Mouse (Mus musculus): Measurements from ENCODE around the gene Usp21. TPM values are rescaled to one million over a fixed set of nuclear protein-coding genes. Genes with fewer than 3 reads are reported as not detected.

Gene Usp21
- total RNA-seq (2012; rRNA removed) (10.0 and 11.3 TPM in 2 replicates), polyA plus RNA-seq (2012; ENCODE audit: insufficient read depth in 1 of 2, insufficient read length in 2 of 2, low read depth in 1 of 2, low replicate concordance in 2 of 2, missing spikeins in 1 of 2) (10 to 100 TPM in 1 of 2 experiments, not detected in 1; 66.4 TPM)

- Histone ChIP-seq H3K9ac (ENCODE audit: control insufficient read depth, low read depth, low read length, poor library complexity, severe bottlenecking) (peak within 1 kb of the TSS; percentile 90), H3K4me1 (ENCODE audit: control insufficient read depth in 1 of 2, insufficient read depth in 2 of 2, low read length in 2 of 2) (peaks cover 0 to 6% of the 10 kb centered on the region in 2 experiments; a peak in 2 of 4 replicates), H3K4me3 (ENCODE audit: control insufficient read depth in 1 of 2, insufficient read depth in 1 of 2, low read depth in 2 of 2, low read length in 2 of 2) (peak within 1 kb of the TSS; percentile 79 to 90), H3K9me3 (replicated peaks; ENCODE audit: insufficient read depth, low read length) (no peaks in the 10 kb centered on the region), H3K36me3 (ENCODE audit: control insufficient read depth in 1 of 2, insufficient read depth in 2 of 2, low read length in 2 of 2) (peaks cover 0 to 4% of the 10 kb centered on the region in 2 experiments; a peak in 2 of 4 replicates), H3K27ac (ENCODE audit: control insufficient read depth, low read depth, low read length) (peak within 1 kb of the TSS; percentile 20), H3K27me3 (ENCODE audit: control insufficient read depth in 1 of 2, insufficient read depth in 2 of 2, low read length in 2 of 2) (no peaks in the 10 kb centered on the region), H3K79me2 (ENCODE audit: control insufficient read depth, insufficient read depth, low read length, poor library complexity) (peaks cover 7% of the 10 kb centered on the region)
- TF ChIP-seq NELFE (IDR thresholded peaks at IDR 0.05; ENCODE audit: low read depth, low read length) (peak; percentile 79), NRF1 (IDR thresholded peaks at IDR 0.05; ENCODE audit: insufficient read depth, low read depth, low read length, poor library complexity, severe bottlenecking) (peak; percentile 96), POLR2A (IDR thresholded peaks at IDR 0.05; ENCODE audit: control insufficient read depth in 1 of 2, insufficient read depth in 1 of 2, low read depth in 1 of 2, low read length in 2 of 2, poor library complexity in 1 of 2) (peak; percentile 79 to 93), MXI1 (IDR thresholded peaks at IDR 0.05; ENCODE audit: low read depth, low read length) (peak; percentile 68; the same call in 1 of the 2 replicates), CHD1 (IDR thresholded peaks at IDR 0.05; ENCODE audit: low read depth, low read length) (no peak), ELF1 (IDR thresholded peaks at IDR 0.05; ENCODE audit: low read depth, low read length) (peak; percentile 57), HCFC1 (IDR thresholded peaks at IDR 0.05; ENCODE audit: low read depth, low read length) (peak; percentile 92), MAZ (IDR thresholded peaks at IDR 0.05; ENCODE audit: low read depth, low read length) (peak; percentile 54; the same call in 1 of the 2 replicates), ZMIZ1 (IDR thresholded peaks at IDR 0.05; ENCODE audit: low read depth, low read length) (peak; percentile 58; the same call in 1 of the 2 replicates), MAX (IDR thresholded peaks at IDR 0.05; ENCODE audit: low read length) (no peak), RAD21 (IDR thresholded peaks at IDR 0.05; ENCODE audit: low read depth, low read length) (no peak), TCF12 (IDR thresholded peaks at IDR 0.05; ENCODE audit: low read depth, low read length) (peak; percentile 88), SIN3A (IDR thresholded peaks at IDR 0.05; ENCODE audit: low read length) (peak; percentile 54; the same call in 1 of the 2 replicates), UBTF (IDR thresholded peaks at IDR 0.05; ENCODE audit: borderline replicate concordance, insufficient read depth, low read depth, low read length) (no peak), POLR2AphosphoS2 (IDR thresholded peaks at IDR 0.05; ENCODE audit: low read length) (peak; percentile 88), MYB (IDR thresholded peaks at IDR 0.05; ENCODE audit: low read depth, low read length) (no peak), E2F4 (IDR thresholded peaks at IDR 0.05; ENCODE audit: borderline replicate concordance, low read depth, low read length) (no peak), TBP (IDR thresholded peaks at IDR 0.05; ENCODE audit: low read depth, low read length) (peak; percentile 71)
- peak; percentile 93 for DNase-seq (ENCODE audit: low read depth, low spot score)
Measured at GRCm38 (mm10) chr1:171287136-171288081, at the start of gene Usp21. Gene Usp21, minus strand, starts transcription at chr1:171287991.
